Mouse (Mus musculus) thymus, postnatal 10 days (tissue): Measurements from ENCODE around the gene Gm11627.
"Not testable (repeated sequence)": the region's sequence is repeated elsewhere in the genome, so short reads cannot be mapped to it uniquely, and the experiment has no call there.

Experiments
- DNase-seq, 2 experiments: peaks; one replicate each; pipeline ENCODE4 v3.0.0; 2021; ENCODE audit warnings: low spot score in 2 of 2

Gene Gm11627

GRCm38 (mm10) chr11:102579165-102580033 is at the start of gene Gm11627:
TSS of gene Gm11627 (minus strand) at chr11:102579461.
- no peak for DNase-seq

DNA sequence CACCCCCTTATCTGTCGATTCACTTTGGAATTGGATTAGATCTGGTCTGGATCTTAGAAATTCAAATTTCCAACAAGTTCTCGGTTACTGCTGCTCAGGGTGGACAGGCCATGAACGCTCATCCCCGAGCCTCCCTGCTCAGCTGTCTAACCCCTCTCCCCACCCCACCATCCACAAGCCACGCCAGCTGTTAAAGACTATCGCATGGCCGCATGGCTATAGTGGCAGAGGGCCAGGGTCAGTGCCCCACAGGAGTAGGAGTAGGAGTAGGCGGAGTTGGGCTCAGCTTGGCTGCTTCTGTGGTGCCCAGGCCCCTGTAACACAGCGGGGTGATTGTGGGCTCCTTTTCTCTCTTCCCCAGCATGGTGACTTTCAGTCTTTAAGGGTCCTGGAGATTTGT is 49.3 kb upstream of the Gm11627 start:
- no peak for DNase-seq

DNA sequence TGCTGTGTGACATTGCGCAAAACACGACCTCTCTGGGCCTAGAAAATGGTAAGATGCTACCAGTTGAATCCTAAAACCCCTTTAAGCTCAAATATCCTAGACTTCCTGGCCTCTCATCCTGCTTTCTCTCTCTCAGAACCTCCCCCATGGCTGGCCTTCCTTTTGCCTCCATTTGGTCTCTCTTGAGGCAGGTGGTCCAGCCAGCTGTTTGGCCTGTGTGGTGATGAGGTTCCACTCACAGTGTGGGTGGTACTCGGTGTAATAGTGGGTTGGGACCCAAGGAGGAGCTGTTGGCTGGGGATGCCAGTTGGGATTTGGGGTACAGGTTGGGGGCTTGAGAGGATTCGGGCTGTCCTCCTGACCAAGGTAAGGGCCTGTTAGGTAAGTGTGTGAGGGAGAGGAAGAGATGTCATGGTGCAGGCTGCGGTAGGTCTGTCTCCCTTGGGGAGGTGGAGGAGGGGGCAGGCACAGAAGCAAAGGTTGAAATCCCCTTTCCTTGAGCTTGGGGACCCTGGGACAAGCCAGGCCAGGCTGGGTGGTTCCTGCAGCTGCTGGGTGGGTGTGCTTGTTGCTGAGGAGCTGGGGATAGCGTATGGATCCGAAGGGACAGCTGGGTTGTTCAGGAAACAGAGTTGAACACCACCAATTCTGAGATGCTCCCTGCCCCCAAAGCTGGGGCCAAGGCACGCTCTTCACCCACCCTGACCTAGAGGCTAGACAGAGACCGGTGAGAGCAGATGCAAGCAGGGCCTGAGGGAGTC is 48.1 kb upstream of the Gm11627 start:
- no peak for DNase-seq

- no peak for DNase-seq
Measured at GRCm38 (mm10) chr11:102624888-102625407, 45.7 kb upstream of the Gm11627 start.

- DNase-seq, result no peak
Measured at GRCm38 (mm10) chr11:102623876-102624789, 44.9 kb upstream of the Gm11627 start.

DNA sequence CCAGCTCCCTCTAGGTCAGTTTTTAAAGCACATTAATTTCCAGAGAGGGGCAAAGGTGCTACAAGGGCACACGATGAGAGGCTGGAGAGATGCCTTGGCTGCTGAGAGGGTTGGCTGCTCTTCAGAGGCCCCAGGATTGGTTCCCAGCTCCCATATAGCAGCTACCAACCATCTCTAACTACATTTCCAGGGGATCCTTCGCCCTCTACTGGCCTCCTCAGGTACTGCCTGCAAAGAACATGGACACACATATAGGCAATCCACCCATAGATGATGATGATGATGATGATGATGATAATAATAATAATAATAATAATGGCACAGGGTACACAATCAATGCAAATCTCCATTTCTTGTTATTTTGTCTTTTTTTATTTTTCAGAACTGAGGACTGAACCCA is 40.2 kb upstream of the Gm11627 start:
- no peak for DNase-seq

DNA sequence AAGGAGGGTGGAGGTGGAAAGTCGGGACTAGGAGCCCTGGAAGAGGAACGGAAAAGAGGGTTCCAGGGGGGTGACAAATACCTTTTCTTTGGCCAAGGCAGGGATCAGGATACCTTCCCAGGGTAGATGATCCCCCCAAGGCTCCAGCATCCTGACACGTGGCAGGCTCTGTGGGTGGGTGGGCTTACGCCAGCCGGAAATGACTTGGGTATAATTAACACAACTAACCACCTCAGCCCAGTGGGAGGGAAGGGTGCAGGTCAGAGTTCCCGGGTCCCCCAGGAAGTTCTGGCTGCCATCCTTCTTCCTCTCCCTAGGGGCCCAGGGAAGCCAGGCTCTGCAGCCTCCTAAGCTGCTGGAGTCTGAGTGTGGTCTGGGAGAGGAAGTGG is 32.0 kb upstream of the Gm11627 start:
- no peak for DNase-seq

GRCm38 (mm10) chr11:102610675-102611316 is 31.5 kb upstream of the Gm11627 start:
- DNase-seq, result no peak

DNA sequence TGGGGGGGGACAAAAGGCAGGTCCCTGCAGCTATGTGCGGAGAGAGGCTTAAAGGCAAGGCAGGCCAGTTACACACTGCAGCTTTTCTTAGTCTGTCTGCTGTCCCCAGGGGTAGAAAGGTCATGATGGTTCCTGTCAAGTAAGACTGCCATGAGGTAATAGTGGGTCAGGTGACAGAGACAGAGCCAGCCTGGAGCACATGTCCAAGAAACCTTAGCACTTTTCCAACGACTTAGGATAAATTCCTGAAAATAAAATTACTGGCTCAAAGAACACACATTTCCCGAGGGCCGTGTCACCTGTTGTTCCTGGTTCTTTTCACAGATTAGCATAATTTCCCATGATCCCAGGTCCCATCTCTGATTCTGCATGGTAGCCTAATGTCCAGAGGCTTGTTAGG is 31.0 kb upstream of the Gm11627 start:
- no peak for DNase-seq

DNA sequence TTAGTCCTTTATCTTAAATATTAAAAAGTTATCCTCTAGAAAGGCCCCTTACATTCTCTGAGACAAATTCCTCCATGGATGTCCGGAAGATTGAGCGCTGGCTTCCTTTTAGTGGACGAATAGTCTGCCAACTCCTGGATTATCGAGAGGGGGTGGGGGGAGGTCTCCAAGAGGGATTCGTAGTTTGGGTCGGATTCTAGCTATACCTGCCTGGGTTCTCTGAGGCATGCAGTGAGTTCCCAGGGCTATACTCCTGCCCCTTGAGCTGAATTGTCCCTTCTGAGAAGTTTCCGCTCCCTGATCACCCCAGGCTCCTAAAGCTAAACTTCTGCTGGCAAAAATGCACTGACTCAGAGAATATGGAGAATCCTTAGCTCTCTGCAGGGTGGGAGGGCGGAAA is 30.2 kb upstream of the Gm11627 start:
- DNase-seq, result no peak

DNA sequence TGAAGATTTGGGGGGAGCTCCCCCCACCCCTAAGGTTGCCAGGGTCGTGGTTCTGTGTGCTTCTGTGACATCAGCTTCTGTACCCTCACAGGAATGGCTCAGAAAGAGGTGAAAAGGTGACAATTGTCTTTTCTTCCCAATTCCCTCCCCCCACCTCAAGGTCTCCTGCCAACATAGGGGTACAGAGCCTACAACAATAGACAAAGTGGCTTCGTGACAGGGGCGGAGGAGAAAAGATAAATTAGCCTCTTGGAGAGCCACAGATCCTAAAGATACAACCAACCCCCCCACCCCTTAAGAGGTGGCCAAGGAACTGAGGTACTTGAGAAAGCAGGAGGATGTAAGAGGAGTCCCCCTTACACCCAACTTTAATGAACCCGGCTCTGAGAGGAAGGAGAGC is 29.4 kb upstream of the Gm11627 start:
- no peak for DNase-seq

DNA sequence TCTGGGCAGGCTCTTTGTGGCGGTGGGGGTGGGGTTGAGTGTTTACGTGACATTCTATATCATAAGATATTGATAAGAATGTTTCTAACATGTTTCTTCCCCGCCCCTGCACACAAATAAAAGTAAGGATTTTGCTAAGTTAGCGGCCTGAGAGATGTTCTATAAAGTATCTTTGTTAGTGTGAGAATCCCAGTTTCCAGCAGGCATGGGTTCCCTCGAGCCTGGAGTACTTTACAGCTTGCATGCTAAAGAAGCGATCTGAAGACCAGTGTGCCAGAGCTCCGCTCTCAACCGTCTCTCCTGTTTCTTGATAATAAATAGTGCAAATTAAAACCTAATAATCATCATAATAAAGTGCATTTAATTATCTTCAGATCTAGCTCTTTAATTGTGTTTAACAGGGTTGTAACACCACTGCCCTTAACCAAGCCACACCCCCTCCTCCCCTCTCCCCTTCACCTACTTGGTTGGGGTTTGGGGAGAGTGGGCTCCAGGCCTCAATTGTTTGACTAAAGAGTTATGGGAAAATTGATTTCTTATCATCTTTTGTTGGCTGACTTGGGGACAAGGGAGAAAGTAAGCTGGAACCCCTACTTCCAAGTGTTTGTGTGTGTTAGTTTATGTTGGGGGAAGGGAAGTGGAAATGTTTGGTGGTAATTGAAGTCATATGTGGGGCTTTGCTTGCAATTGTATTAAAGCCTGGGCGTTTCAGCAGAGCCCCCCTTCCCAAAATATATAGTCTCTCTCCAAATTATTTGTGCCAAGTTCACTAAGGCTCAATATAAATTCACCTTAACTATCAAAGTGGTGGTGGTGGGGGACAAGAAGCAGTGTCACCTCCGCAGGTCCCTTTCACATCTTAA is 28.7 kb upstream of the Gm11627 start:
- DNase-seq, result no peak

GRCm38 (mm10) chr11:102607201-102607600 is 27.9 kb upstream of the Gm11627 start:
- not testable (repeated sequence) for DNase-seq

DNA sequence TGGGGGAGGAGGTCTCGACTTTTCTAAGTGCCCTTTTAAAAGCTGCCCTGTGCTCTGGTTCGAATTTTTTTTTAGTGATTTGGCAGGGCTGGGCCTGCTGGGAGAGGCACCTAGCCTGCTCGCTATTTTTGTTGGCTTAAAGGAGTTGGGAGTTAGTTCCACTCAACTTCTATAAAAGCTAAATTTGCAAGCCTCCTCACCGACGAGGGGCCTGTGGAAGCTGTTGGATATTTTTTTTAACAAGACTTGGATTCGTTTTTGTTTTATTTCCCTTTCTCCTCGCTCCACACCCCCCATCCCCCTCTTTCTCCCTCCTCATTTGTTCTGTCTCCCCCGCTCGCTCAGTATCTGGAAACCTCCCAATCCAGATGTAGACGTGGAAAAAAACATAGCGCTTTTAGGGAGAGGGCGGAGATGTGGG is 27.5 kb upstream of the Gm11627 start:
- no peak for DNase-seq

- DNase-seq, result no peak
Measured at GRCm38 (mm10) chr11:102605553-102606416, 26.5 kb upstream of the Gm11627 start.

DNA sequence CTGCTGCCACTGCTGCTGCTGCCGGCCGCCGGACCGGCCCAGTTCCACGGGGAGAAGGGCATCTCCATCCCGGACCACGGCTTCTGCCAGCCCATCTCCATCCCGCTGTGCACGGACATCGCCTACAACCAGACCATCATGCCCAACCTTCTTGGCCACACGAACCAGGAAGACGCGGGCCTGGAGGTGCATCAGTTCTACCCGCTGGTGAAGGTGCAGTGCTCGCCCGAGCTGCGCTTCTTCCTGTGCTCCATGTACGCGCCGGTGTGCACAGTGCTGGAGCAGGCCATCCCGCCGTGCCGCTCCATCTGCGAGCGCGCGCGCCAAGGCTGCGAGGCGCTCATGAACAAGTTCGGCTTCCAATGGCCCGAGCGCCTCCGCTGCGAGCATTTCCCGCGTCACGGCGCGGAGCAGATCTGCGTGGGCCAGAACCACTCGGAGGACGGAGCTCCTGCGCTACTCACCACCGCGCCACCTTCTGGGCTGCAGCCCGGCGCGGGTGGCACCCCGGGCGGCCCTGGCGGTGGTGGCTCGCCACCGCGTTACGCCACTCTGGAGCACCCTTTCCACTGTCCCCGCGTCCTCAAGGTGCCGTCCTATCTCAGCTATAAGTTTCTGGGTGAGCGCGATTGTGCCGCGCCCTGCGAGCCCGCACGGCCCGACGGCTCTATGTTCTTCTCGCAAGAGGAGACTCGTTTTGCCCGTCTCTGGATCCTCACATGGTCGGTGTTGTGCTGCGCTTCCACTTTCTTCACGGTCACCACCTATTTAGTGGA is 25.7 kb upstream of the Gm11627 start:
- no peak for DNase-seq

DNA sequence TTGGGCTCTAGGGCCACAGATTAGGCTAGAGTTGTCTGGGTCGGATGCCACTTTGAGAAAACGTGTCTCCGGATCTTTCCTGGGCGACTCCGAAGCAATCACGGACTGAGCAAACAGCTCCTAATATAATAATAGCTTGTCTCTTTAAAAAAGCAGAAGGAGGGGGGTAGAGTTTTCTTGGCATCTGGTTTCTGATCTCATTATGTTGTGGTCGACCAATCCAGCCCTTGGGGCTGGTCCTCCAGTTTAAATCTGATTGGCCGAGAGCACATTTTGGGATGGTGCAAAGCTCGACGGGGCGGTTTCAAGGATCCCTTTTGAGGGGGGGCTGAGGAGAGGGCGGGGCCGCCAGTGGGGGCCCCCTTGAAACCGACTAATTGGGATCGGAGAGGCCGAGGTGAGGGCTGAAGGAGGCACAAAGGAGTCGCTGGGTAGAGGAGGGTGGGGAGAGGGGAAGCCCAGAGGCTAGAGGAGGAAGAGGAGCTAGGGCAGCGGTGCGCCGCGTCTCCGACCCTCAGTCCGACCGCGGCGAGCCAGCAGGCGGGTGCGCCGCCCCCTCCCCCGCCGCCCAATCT is 24.8 kb upstream of the Gm11627 start, which contains the start of gene Fzd2:
Fzd2 (plus strand) TSS at position 387 of the 575 bp plus-strand sequence.
- no peak for DNase-seq

DNA sequence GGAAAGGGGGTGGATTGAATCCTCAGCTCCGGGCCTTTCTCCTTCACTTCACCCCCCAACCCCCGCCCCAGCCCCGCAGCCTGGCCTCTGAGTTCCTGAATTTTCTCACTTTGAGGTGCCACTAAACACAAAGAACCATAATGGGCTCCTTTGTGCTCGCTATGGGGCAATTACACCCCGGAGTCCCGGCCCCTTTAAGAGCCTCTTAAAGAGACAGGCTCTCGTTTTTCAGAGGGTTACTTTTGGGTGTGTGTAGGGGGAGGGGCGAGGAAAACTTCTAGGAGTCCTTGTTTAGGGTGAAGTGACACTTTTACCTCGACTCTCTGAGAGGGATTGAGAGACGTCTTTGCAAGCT is 24.2 kb upstream of the Gm11627 start:
- no peak for DNase-seq
